Mouse (Mus musculus) embryonic facial prominence, embryonic 13.5 days (tissue): ENCODE measurements around the gene Rab26. TPM values are rescaled to one million over a fixed set of nuclear protein-coding genes. Genes with fewer than 3 reads are reported as not detected.

Source experiments
- ATAC-seq: fragments of 200-750 bp; cut with Nextera tagmentation; 2 replicates; pipeline ENCODE4 v1.8.0; 2017; ENCODE audit warnings: low read depth; ENCODE audit not compliant: insufficient number of reproducible peaks, insufficient read depth, low FRiP score, low TSS enrichment
- H3K27ac ChIP-seq: fragments of 300-500 bp; sonication (generic); 2 replicates; pipeline ENCODE4 v1.5.1; 2015; ENCODE audit warnings: moderate library complexity, mild to moderate bottlenecking, inconsistent platforms
- H3K27me3 ChIP-seq: fragments of 300-500 bp; sonication (generic); 2 replicates; pipeline ENCODE4 v1.6.1; 2015; ENCODE audit warnings: mild to moderate bottlenecking, inconsistent platforms
- H3K36me3 ChIP-seq: fragments of 300-500 bp; sonication (generic); 2 replicates; pipeline ENCODE4 v1.6.1; 2015; ENCODE audit warnings: mild to moderate bottlenecking, inconsistent platforms
- H3K4me1 ChIP-seq: fragments of 300-500 bp; sonication (generic); 2 replicates; pipeline ENCODE4 v1.6.1; 2015; ENCODE audit warnings: inconsistent platforms
- H3K4me2 ChIP-seq: fragments of 300-500 bp; sonication (generic); 2 replicates; pipeline ENCODE4 v1.6.1; 2015; ENCODE audit warnings: moderate library complexity, mild to moderate bottlenecking, inconsistent platforms
- H3K4me3 ChIP-seq: fragments of 300-500 bp; sonication (generic); 2 replicates; pipeline ENCODE4 v1.5.1; 2015; ENCODE audit warnings: mild to moderate bottlenecking, inconsistent platforms
- H3K9ac ChIP-seq: fragments of 300-500 bp; sonication (generic); 2 replicates; pipeline ENCODE4 v1.6.1; 2015; ENCODE audit warnings: mild to moderate bottlenecking, inconsistent platforms
- H3K9me3 ChIP-seq: fragments of 300-500 bp; sonication (generic); 2 replicates; pipeline ENCODE4 v1.6.1; 2016; ENCODE audit warnings: inconsistent platforms
- WGBS: fragments of 180-500 bp; shearing (Covaris S2); methylation state at CpG from one replicate; pipeline ENCODE4 v1.1.7; 2015; ENCODE audit warnings: mixed read lengths; 5-methylcytosine and 5-hydroxymethylcytosine counted together
- polyA plus RNA-seq: library from polyadenylated mRNA; unstranded; fragments of >200 nt; fragmentation: Nextera tagmentation; extraction: Ambion mirVana; gene quantifications from 2 replicates; pipeline ENCODE4 v1.2.1, GENCODE M21; 2015

The Rab26 gene
- polyA plus RNA-seq, 1 experiment from 2014 or later = 3.3 TPM

GRCm38 (mm10) chr17:24528560-24528918 is 5.5 kb downstream of the Rab26 start:
- ATAC-seq = no peak
- Histone ChIP-seq H3K9me3 (no peaks in the 10 kb centered on the region), H3K36me3 (peaks cover 23% of the 10 kb centered on the region), H3K4me3 (peak overlapping the region; percentile 74), H3K27me3 (no peaks in the 10 kb centered on the region), H3K4me1 (peaks cover 64% of the 10 kb centered on the region), H3K27ac (peak overlapping the region; percentile 91), H3K9ac (peak overlapping the region; percentile 92), H3K4me2 (peak overlapping the region; percentile 77)
- under 1% methylated on average over 8 of the region's 8 CpGs for WGBS

GRCm38 (mm10) chr17:24527723-24528559 is 6.1 kb downstream of the Rab26 start, which contains the start of gene Traf7:
TSS of gene Traf7 (minus strand) at chr17:24527938.
- Histone ChIP-seq H3K4me3 (peak within 1 kb of the TSS; percentile 74), H3K9ac (peak within 1 kb of the TSS; percentile 92), H3K9me3 (no peaks in the 10 kb centered on the region), H3K27me3 (no peaks in the 10 kb centered on the region), H3K36me3 (peaks cover 28% of the 10 kb centered on the region), H3K4me1 (peaks cover 58% of the 10 kb centered on the region), H3K27ac (peak within 1 kb of the TSS; percentile 91), H3K4me2 (peak within 1 kb of the TSS; percentile 77)
- WGBS = under 1% methylated on average over 40 of the region's 40 CpGs
- peak; percentile 96 for ATAC-seq

GRCm38 (mm10) chr17:24527315-24527714 is 6.7 kb downstream of the Rab26 start:
- Histone ChIP-seq H3K27ac (peak overlapping the region; percentile 87), H3K36me3 (peaks cover 28% of the 10 kb centered on the region), H3K4me2 (peak overlapping the region; percentile 70), H3K9ac (peak overlapping the region; percentile 90), H3K4me3 (peak overlapping the region; percentile 74), H3K4me1 (peaks cover 52% of the 10 kb centered on the region), H3K27me3 (no peaks in the 10 kb centered on the region), H3K9me3 (no peaks in the 10 kb centered on the region)
- WGBS = under 1% methylated on average over 19 of the region's 19 CpGs
- ATAC-seq = peak; percentile 20; the same call in 1 of the 2 replicates

GRCm38 (mm10) chr17:24524734-24525133 is 9.3 kb downstream of the Rab26 start:
- Histone ChIP-seq H3K4me3 (no peak overlapping the region), H3K27me3 (no peaks in the 10 kb centered on the region), H3K27ac (no peak overlapping the region), H3K36me3 (peaks cover 33% of the 10 kb centered on the region), H3K4me1 (peaks cover 26% of the 10 kb centered on the region), H3K4me2 (no peak overlapping the region), H3K9me3 (no peaks in the 10 kb centered on the region), H3K9ac (peak overlapping the region; percentile 90)
- ATAC-seq = no peak
- 74% methylated on average over 2 of the region's 2 CpGs for WGBS

GRCm38 (mm10) chr17:24520450-24520849 is 13.6 kb downstream of the Rab26 start:
- peaks cover 5% of the 10 kb centered on the region; the same call in 1 of the 2 replicates for H3K4me1 ChIP-seq
- 88% methylated on average over 4 of the region's 4 CpGs for WGBS
- no peak overlapping the region for H3K4me3 ChIP-seq
- H3K27ac ChIP-seq = no peak overlapping the region
- no peak overlapping the region for H3K4me2 ChIP-seq
- H3K27me3 ChIP-seq = no peaks in the 10 kb centered on the region
- peaks cover 66% of the 10 kb centered on the region for H3K36me3 ChIP-seq
- peak overlapping the region; percentile 4; the same call in 1 of the 2 replicates for H3K9ac ChIP-seq
- ATAC-seq = no peak
- H3K9me3 ChIP-seq = no peaks in the 10 kb centered on the region

- WGBS = 86% methylated on average over 24 of the region's 24 CpGs
- Histone ChIP-seq H3K27ac (peak overlapping the region; percentile 44; the same call in 1 of the 2 replicates), H3K4me2 (peak overlapping the region; percentile 18), H3K4me1 (no peaks in the 10 kb centered on the region), H3K4me3 (0 out of 2 replicates have a peak overlapping the region, but pooled peaks have one; percentile 1), H3K36me3 (peaks cover 96% of the 10 kb centered on the region), H3K9me3 (no peaks in the 10 kb centered on the region), H3K27me3 (no peaks in the 10 kb centered on the region), H3K9ac (0 out of 2 replicates have a peak overlapping the region, but pooled peaks have one; percentile 4)
- no peak for ATAC-seq
Measured at GRCm38 (mm10) chr17:24514270-24515257, 19.4 kb downstream of the Rab26 start.

GRCm38 (mm10) chr17:24513609-24514008 is 20.4 kb downstream of the Rab26 start:
- H3K9ac ChIP-seq = 0 out of 2 replicates have a peak overlapping the region, but pooled peaks have one; percentile 4
- H3K4me1 ChIP-seq = no peaks in the 10 kb centered on the region
- H3K27ac ChIP-seq = no peak overlapping the region
- ATAC-seq = no peak
- peaks cover 97% of the 10 kb centered on the region for H3K36me3 ChIP-seq
- H3K27me3 ChIP-seq = no peaks in the 10 kb centered on the region
- 47% methylated on average over 5 of the region's 5 CpGs for WGBS
- no peaks in the 10 kb centered on the region for H3K9me3 ChIP-seq
- peak overlapping the region; percentile 1; the same call in 1 of the 2 replicates for H3K4me3 ChIP-seq
- peak overlapping the region; percentile 18; the same call in 1 of the 2 replicates for H3K4me2 ChIP-seq

- Histone ChIP-seq H3K27me3 (peaks cover 4% of the 10 kb centered on the region; the same call in 1 of the 2 replicates), H3K27ac (no peak overlapping the region), H3K4me1 (peaks cover 10% of the 10 kb centered on the region), H3K9ac (0 out of 2 replicates have a peak overlapping the region, but pooled peaks have one; percentile 16), H3K9me3 (no peaks in the 10 kb centered on the region), H3K4me3 (no peak overlapping the region), H3K36me3 (peaks cover 76% of the 10 kb centered on the region), H3K4me2 (no peak overlapping the region)
- 78% methylated on average over 12 of the region's 12 CpGs for WGBS
- no peak for ATAC-seq
Measured at GRCm38 (mm10) chr17:24507806-24508460, 26.1 kb downstream of the Rab26 start.

- H3K27ac ChIP-seq = no peak overlapping the region
- H3K27me3 ChIP-seq = peaks cover 4% of the 10 kb centered on the region; the same call in 1 of the 2 replicates
- H3K9me3 ChIP-seq = no peaks in the 10 kb centered on the region
- no peak for ATAC-seq
- peaks cover 73% of the 10 kb centered on the region for H3K36me3 ChIP-seq
- 59% methylated on average over 19 of the region's 19 CpGs for WGBS
- H3K9ac ChIP-seq = 0 out of 2 replicates have a peak overlapping the region, but pooled peaks have one; percentile 6
- no peak overlapping the region for H3K4me2 ChIP-seq
- peaks cover 10% of the 10 kb centered on the region for H3K4me1 ChIP-seq
- no peak overlapping the region for H3K4me3 ChIP-seq
Measured at GRCm38 (mm10) chr17:24507129-24507664, 26.8 kb downstream of the Rab26 start.

- Histone ChIP-seq H3K27ac (no peak overlapping the region), H3K4me2 (peak overlapping the region; percentile 50), H3K9ac (peak overlapping the region; percentile 44; the same call in 1 of the 2 replicates), H3K36me3 (peaks cover 69% of the 10 kb centered on the region), H3K4me3 (peak overlapping the region; percentile 11; the same call in 1 of the 2 replicates), H3K4me1 (peaks cover 10% of the 10 kb centered on the region), H3K27me3 (peaks cover 4% of the 10 kb centered on the region; the same call in 1 of the 2 replicates), H3K9me3 (no peaks in the 10 kb centered on the region)
- 29% methylated on average over 36 of the region's 36 CpGs for whole genome bisulfite sequencing
- ATAC-seq = no peak
Measured at GRCm38 (mm10) chr17:24506332-24507070, 27.5 kb downstream of the Rab26 start.
